Mouse (Mus musculus): Measurements from ENCODE around the gene Supt3. TPM values are rescaled to one million over a fixed set of nuclear protein-coding genes. Genes with fewer than 3 reads are reported as not detected.

Supt3 gene
- polyA plus RNA-seq, 1 experiment from 2014 or later: 23.7 TPM

GRCm38 (mm10) chr17:45143043-45143442 is 366.1 kb downstream of the Supt3 start:
- Histone ChIP-seq H3K4me1 (ENCODE audit: control insufficient read depth in 2 of 2, insufficient read depth in 2 of 2, low read length in 2 of 2) (no peaks in the 10 kb centered on the region), H3K36me3 (ENCODE audit: control insufficient read depth, insufficient read depth, low read length) (no peaks in the 10 kb centered on the region), H3K4me3 (ENCODE audit: control insufficient read depth in 1 of 2, insufficient read depth in 1 of 2, low read depth in 1 of 2, low read length in 2 of 2) (no peak overlapping the region), H3K4me2 (ENCODE audit: low read length) (no peak overlapping the region), H3K9me3 (ENCODE audit: control insufficient read depth, low read length) (no peaks in the 10 kb centered on the region), H3K27me3 (ENCODE audit: control insufficient read depth, insufficient read depth, low read length) (no peaks in the 10 kb centered on the region), H3K9ac (ENCODE audit: low read length) (no peak overlapping the region), H3K27ac (replicated peaks in 1 of 2; ENCODE audit: control insufficient read depth in 1 of 2, insufficient read depth in 1 of 2, low read depth in 2 of 2, low read length in 2 of 2) (no peak overlapping the region)
- 75% methylated on average over 6 of the region's 6 CpGs for WGBS
- ATAC-seq (ENCODE audit: insufficient number of reproducible peaks, insufficient read depth, low FRiP score, low read depth): no peak

- Histone ChIP-seq H3K9ac (ENCODE audit: low read length) (no peak overlapping the region), H3K27me3 (ENCODE audit: control insufficient read depth, insufficient read depth, low read length) (no peaks in the 10 kb centered on the region), H3K27ac (replicated peaks in 1 of 2; ENCODE audit: control insufficient read depth in 1 of 2, insufficient read depth in 1 of 2, low read depth in 2 of 2, low read length in 2 of 2) (no peak overlapping the region), H3K4me1 (ENCODE audit: control insufficient read depth in 2 of 2, insufficient read depth in 2 of 2, low read length in 2 of 2) (no peaks in the 10 kb centered on the region), H3K9me3 (ENCODE audit: control insufficient read depth, low read length) (no peaks in the 10 kb centered on the region), H3K4me3 (ENCODE audit: control insufficient read depth in 1 of 2, insufficient read depth in 1 of 2, low read depth in 1 of 2, low read length in 2 of 2) (no peak overlapping the region), H3K4me2 (ENCODE audit: low read length) (no peak overlapping the region), H3K36me3 (ENCODE audit: control insufficient read depth, insufficient read depth, low read length) (no peaks in the 10 kb centered on the region)
- ATAC-seq (ENCODE audit: insufficient number of reproducible peaks, insufficient read depth, low FRiP score, low read depth): no peak
- WGBS: 91% methylated on average over 14 of the region's 14 CpGs
These were observed 367.7 kb downstream of the Supt3 start for GRCm38 (mm10) chr17:45144656-45145055.

- WGBS: 85% methylated on average over 17 of the region's 17 CpGs
- Histone ChIP-seq H3K9ac (ENCODE audit: low read length) (no peak overlapping the region), H3K36me3 (ENCODE audit: control insufficient read depth, insufficient read depth, low read length) (no peaks in the 10 kb centered on the region), H3K27me3 (ENCODE audit: control insufficient read depth, insufficient read depth, low read length) (no peaks in the 10 kb centered on the region), H3K4me3 (ENCODE audit: control insufficient read depth in 1 of 2, insufficient read depth in 1 of 2, low read depth in 1 of 2, low read length in 2 of 2) (no peak overlapping the region), H3K27ac (replicated peaks in 1 of 2; ENCODE audit: control insufficient read depth in 1 of 2, insufficient read depth in 1 of 2, low read depth in 2 of 2, low read length in 2 of 2) (no peak overlapping the region), H3K9me3 (ENCODE audit: control insufficient read depth, low read length) (no peaks in the 10 kb centered on the region), H3K4me2 (ENCODE audit: low read length) (no peak overlapping the region), H3K4me1 (ENCODE audit: control insufficient read depth in 2 of 2, insufficient read depth in 2 of 2, low read length in 2 of 2) (no peaks in the 10 kb centered on the region)
- no peak for ATAC-seq (ENCODE audit: insufficient number of reproducible peaks, insufficient read depth, low FRiP score, low read depth)
These were observed 374.5 kb downstream of the Supt3 start for GRCm38 (mm10) chr17:45151312-45151929.

GRCm38 (mm10) chr17:45153721-45154120 is 376.8 kb downstream of the Supt3 start:
- no peaks in the 10 kb centered on the region for H3K36me3 ChIP-seq (ENCODE audit: control insufficient read depth, insufficient read depth, low read length)
- no peak overlapping the region for H3K9ac ChIP-seq (ENCODE audit: low read length)
- peaks cover 7 to 15% of the 10 kb centered on the region in 2 experiments for H3K4me1 ChIP-seq (ENCODE audit: control insufficient read depth in 2 of 2, insufficient read depth in 2 of 2, low read length in 2 of 2)
- WGBS: 48% methylated on average over 6 of the region's 6 CpGs
- no peak overlapping the region for H3K27ac ChIP-seq (replicated peaks in 1 of 2; ENCODE audit: control insufficient read depth in 1 of 2, insufficient read depth in 1 of 2, low read depth in 2 of 2, low read length in 2 of 2)
- no peak overlapping the region for H3K4me3 ChIP-seq (ENCODE audit: control insufficient read depth in 1 of 2, insufficient read depth in 1 of 2, low read depth in 1 of 2, low read length in 2 of 2)
- ATAC-seq (ENCODE audit: insufficient number of reproducible peaks, insufficient read depth, low FRiP score, low read depth): no peak
- no peaks in the 10 kb centered on the region for H3K27me3 ChIP-seq (ENCODE audit: control insufficient read depth, insufficient read depth, low read length)
- no peaks in the 10 kb centered on the region for H3K9me3 ChIP-seq (ENCODE audit: control insufficient read depth, low read length)
- H3K4me2 ChIP-seq (ENCODE audit: low read length): no peak overlapping the region

- H3K4me2 ChIP-seq (ENCODE audit: low read length): peak overlapping the region; percentile 57
- H3K27ac ChIP-seq (replicated peaks in 1 of 2; ENCODE audit: control insufficient read depth in 1 of 2, insufficient read depth in 1 of 2, low read depth in 2 of 2, low read length in 2 of 2): peak overlapping the region; percentile 71 to 94
- WGBS: 18% methylated on average over 16 of the region's 16 CpGs
- H3K27me3 ChIP-seq (ENCODE audit: control insufficient read depth, insufficient read depth, low read length): no peaks in the 10 kb centered on the region
- H3K36me3 ChIP-seq (ENCODE audit: control insufficient read depth, insufficient read depth, low read length): no peaks in the 10 kb centered on the region
- H3K4me3 ChIP-seq (ENCODE audit: control insufficient read depth in 1 of 2, insufficient read depth in 1 of 2, low read depth in 1 of 2, low read length in 2 of 2): 0 out of 4 replicates have a peak overlapping the region, but pooled peaks of 1 of the 2 experiments have one; percentile 9
- ATAC-seq (ENCODE audit: insufficient number of reproducible peaks, insufficient read depth, low FRiP score, low read depth): peak; percentile 93
- H3K9ac ChIP-seq (ENCODE audit: low read length): peak overlapping the region; percentile 53
- peaks cover 13 to 20% of the 10 kb centered on the region in 2 experiments for H3K4me1 ChIP-seq (ENCODE audit: control insufficient read depth in 2 of 2, insufficient read depth in 2 of 2, low read length in 2 of 2)
- H3K9me3 ChIP-seq (ENCODE audit: control insufficient read depth, low read length): no peaks in the 10 kb centered on the region
These were observed 381.3 kb downstream of the Supt3 start for GRCm38 (mm10) chr17:45158171-45158691.

- H3K9ac ChIP-seq (ENCODE audit: low read length): no peak overlapping the region
- H3K36me3 ChIP-seq (ENCODE audit: control insufficient read depth, insufficient read depth, low read length): no peaks in the 10 kb centered on the region
- no peaks in the 10 kb centered on the region for H3K27me3 ChIP-seq (ENCODE audit: control insufficient read depth, insufficient read depth, low read length)
- 83% methylated on average over 6 of the region's 6 CpGs for WGBS
- H3K4me1 ChIP-seq (ENCODE audit: control insufficient read depth in 2 of 2, insufficient read depth in 2 of 2, low read length in 2 of 2): peaks cover 15 to 20% of the 10 kb centered on the region in 2 experiments
- no peak overlapping the region for H3K27ac ChIP-seq (replicated peaks in 1 of 2; ENCODE audit: control insufficient read depth in 1 of 2, insufficient read depth in 1 of 2, low read depth in 2 of 2, low read length in 2 of 2)
- ATAC-seq (ENCODE audit: insufficient number of reproducible peaks, insufficient read depth, low FRiP score, low read depth): no peak
- no peaks in the 10 kb centered on the region for H3K9me3 ChIP-seq (ENCODE audit: control insufficient read depth, low read length)
- no peak overlapping the region for H3K4me2 ChIP-seq (ENCODE audit: low read length)
- H3K4me3 ChIP-seq (ENCODE audit: control insufficient read depth in 1 of 2, insufficient read depth in 1 of 2, low read depth in 1 of 2, low read length in 2 of 2): no peak overlapping the region
These were observed 383.7 kb downstream of the Supt3 start for GRCm38 (mm10) chr17:45160651-45161050.

- Histone ChIP-seq H3K9me3 (ENCODE audit: control insufficient read depth, low read length) (no peaks in the 10 kb centered on the region), H3K27ac (replicated peaks in 1 of 2; ENCODE audit: control insufficient read depth in 1 of 2, insufficient read depth in 1 of 2, low read depth in 2 of 2, low read length in 2 of 2) (no peak overlapping the region), H3K4me2 (ENCODE audit: low read length) (no peak overlapping the region), H3K4me3 (ENCODE audit: control insufficient read depth in 1 of 2, insufficient read depth in 1 of 2, low read depth in 1 of 2, low read length in 2 of 2) (no peak overlapping the region), H3K36me3 (ENCODE audit: control insufficient read depth, insufficient read depth, low read length) (no peaks in the 10 kb centered on the region), H3K9ac (ENCODE audit: low read length) (no peak overlapping the region), H3K4me1 (ENCODE audit: control insufficient read depth in 2 of 2, insufficient read depth in 2 of 2, low read length in 2 of 2) (peaks cover 3 to 4% of the 10 kb centered on the region in 2 experiments; a peak in 2 of 4 replicates), H3K27me3 (ENCODE audit: control insufficient read depth, insufficient read depth, low read length) (no peaks in the 10 kb centered on the region)
- ATAC-seq (ENCODE audit: insufficient number of reproducible peaks, insufficient read depth, low FRiP score, low read depth): 0 out of 2 replicates have a peak, but pooled peaks have one; percentile 42
- WGBS: 7% methylated on average over 4 of the region's 4 CpGs
These were observed 388.8 kb downstream of the Supt3 start for GRCm38 (mm10) chr17:45165741-45166140.
